Mouse (Mus musculus): ENCODE data around the gene Gdpgp1.

DNA sequence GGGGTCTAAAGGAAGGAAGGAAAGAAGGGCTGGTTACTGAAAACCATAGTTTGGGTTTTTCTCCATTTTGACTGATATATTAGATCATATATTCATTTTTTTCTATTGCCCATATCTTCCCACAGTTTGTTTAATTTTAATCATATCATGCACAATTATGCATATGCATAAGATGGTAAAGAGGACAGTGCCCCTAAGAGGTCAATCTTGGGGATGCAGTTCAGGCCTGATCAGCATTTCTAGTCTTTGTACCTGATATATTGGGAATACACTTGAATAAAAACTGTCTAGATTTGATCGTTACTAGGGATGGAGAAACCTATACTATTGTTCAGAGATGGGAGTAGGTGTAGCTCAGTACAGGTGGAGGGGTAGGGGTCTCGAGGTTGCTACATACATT, 48.3 kb downstream of the Gdpgp1 start:
- TF ChIP-seq CTCF (IDR thresholded peaks at IDR 0.05; ENCODE audit: extremely low read depth, insufficient read depth, insufficient read length, insufficient replicate concordance), result no peak
- no peak for TF ChIP-seq POLR2A (IDR thresholded peaks at IDR 0.05; ENCODE audit: low read depth, low read length)
